Mouse (Mus musculus) lung, postnatal 36 days (tissue): ENCODE results near the gene Gm21954.

Experiments
- DNase-seq: peaks from one replicate; pipeline ENCODE4 v3.0.0; 2022; ENCODE audit warnings: mixed read lengths

Gm21954 gene

DNA sequence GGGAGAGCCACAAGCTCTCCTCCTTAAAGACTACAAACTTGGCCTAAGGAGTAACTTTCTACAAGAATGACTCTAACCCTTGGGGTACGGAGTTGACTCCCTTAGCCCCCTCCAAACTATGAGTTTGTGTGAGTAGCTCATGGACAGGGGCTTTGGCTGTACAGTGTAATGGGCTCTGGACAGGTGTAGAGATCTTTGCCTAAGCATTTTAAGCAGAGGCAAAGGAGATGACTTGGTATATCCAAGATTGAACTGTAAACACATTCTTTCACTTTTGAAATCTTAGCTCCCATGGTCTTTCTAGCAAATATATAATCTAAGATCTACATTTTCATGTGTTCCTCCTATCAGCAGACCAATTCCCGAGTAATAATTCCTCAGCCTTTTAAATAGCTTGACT, at the start of gene Gm21954:
Gene Gm21954, minus strand, starts transcription at position 101 of the 400 bp plus-strand sequence.
- DNase-seq: no peak

DNA sequence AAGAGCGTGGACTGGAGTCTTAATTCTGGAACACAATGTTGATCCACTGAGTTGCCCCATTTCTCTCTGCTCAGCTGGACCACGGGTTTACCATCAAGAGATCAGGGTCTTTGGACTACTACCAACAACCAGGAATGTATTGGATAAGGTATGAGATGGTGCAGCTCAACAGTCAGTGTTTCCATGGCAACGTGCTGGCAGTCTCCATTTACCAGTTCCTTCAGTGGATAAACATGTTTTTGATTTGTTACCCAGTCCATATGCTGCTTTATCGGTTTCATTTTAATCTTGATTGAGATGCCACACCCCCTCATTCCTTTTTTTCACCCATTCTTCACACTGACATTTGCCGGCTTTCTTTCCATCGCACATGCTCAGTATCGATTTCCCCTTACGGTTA, 49.8 kb upstream of the Gm21954 start:
- DNase-seq: no peak

DNA sequence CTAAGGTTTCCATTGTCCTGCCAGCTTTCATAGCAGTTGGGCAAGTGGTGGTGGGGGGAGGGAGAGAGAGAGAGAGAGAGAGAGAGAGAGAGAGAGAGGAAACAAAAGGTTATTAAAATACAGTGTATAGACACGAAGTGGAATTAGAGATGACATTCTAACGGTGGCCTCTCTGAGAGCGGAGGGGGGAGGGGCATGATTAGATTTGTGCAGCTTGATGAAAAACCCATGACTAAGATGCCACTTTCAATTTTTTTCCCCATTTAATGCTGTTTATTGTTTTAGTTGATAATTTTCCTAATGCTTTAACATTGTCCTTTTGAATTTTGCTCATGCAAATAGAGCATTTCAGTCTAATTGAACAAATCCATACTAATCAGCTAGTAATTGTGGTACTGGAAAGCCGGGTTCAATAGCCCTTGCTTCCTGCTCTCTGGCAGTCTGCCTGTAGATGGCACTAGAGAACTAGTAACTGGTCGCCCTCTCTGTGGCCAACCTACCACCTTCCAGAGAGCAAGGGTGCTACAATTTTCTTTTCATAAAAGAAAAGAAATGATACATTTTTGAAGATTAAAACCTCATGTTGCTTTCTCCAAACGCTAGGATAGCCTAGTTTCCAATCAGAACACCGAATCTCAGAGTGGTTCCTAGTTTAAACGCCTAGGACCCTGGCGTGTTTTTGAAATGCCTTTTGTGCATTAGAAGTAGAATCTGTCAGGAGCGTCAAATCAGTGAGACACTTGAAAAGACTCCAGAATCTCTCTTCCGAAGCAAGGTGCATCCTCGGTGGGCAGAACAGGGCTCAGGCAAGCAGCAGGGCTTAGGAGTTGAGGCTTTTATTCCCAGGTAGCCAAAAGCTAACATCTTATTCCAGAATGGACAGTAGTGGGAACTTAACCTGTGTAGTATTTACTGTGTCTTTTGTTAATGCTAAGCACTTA, 48.5 kb upstream of the Gm21954 start:
- DNase-seq: peak; percentile 80

DNA sequence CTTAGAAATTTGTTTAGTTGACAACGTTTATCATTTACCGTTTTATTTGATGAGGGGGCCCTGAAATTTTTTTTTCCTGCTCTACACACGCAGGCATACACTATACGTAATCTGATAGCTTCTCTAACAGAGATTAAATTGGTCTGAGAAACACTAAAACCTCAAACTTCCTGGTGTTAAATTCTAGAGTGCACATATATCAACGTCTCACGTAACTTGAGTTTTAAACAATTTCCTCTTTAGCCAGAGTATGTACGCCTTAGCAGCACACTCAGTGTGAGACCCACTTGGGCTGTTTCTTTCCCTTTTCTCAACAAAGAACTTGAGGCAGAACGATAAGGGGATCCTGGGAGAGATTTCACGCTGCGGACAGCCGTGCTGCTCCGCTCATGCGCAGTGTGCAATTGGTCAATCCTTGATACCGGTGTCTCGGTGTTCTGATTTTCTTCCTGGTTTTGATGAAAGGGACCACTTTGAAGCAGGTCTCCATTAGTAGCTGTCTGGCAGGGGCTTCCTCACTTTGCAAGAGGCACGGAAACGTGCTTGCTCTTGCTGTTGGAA, 45.5 kb upstream of the Gm21954 start:
- DNase-seq: no peak

DNA sequence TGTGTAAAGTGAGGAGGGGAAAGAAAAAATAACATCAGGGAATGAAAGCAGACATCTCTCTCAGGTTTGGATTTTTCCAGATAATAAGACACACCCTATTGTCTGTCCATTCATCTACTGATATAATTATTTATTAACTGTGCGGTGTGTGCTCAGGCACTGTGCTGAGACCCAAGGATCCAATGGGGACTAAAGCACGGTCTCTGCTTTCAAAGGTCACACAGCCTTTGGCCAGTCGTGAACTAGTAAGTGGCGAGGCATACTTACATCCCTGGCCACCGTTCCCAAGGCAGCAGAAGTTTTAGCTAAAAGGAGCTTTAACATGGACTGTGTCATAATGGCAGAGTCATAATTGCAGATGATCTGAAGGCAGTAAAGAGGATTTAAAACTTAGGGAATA, 44.0 kb upstream of the Gm21954 start:
- DNase-seq: no peak

DNA sequence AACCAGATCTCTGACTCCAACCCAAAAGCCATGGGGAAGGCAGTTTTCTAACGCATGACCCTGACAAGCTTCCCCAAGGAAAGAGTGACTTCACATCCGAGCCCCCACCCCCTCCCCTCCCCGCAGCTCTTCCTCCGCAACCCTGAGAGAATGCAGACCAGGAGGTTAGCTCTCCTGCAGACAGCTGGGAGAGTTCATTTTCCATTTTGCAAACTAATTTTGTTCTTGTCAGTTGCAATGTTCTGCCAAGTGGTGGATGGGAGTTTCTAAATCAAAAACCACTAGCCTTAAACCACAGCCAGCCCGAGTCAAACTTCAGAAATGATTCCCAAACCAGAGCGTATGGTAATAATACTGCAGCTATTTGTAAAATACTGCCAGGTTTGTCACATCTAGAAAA, 39.6 kb upstream of the Gm21954 start:
- peak; percentile 9 for DNase-seq

DNA sequence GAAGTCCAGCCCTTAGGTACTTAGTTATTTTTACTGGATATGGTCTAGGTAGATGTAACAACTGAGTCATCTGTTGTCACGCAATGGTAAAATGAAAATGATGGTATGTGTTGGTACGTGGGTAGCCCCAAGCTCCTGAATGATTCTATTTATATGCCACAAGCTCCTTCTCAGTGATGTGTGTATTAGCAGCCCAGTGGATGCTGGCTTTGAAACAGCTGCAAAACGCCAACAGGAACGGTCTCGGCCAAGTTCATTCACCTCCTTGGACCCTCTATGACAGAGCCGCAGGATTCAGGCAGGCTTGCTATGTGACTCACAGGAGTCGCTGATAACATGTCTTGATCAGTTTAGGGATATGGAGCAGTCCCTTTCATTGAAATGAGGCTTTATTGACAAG, 38.2 kb upstream of the Gm21954 start:
- no peak for DNase-seq

DNA sequence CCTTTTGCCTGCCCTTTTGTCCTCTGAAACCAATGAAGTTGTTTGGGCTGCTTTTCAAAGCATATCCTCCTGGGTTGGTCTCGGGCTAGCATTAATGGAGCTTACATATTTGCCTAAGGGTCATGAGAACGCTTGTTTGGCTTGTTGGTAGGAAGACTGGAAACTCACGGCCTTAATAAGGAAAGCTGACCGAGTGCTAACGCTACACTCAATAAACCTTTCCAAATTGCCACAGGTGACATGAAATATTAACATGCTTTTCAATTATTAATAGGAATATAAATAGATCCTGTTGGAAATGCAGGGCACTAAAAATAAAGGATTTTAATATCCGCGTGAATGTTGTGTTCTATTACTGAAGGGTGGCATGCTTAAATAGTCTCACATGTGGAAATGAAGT, 27.3 kb upstream of the Gm21954 start:
- no peak for DNase-seq

DNA sequence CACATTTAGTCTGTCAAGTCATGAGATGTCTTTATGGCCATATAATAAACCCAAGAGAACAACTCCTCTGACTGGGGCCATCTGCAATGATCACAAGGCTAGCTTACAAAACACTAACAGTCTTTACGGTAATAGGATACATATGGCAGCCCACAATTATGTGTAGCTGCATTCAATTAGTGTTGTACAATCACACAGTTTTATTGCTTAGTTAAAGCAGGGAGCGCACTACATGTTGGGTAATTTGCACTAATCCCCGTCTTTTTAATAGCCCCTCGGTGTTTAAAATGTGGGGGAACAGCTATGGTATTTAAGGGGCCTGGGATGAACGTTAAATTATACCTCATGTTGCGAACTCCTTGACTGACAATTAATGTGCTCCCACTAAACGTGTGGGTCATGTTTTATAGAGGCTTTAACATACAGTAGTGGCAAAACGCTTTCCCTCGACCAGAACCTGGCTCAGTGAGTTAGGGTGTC, 24.5 kb upstream of the Gm21954 start:
- no peak for DNase-seq

DNA sequence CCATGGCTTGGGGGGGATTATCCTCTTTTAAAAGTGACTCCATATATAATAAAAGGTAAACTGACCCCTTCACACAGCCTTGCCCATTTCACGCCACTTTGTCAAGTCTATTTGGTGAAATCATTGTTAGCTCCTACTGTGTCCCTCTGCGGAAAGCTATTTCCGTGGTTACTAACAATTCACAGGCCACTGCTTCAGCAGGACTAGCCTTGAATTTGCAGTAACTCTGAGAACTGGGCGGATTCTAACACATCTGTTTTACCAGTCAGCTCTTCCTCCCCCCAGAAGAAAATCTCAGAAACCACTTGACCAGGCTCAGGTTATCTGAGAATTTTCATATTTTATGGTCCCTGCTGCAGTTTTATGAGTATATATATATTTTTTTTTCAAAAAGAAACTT, 23.9 kb upstream of the Gm21954 start:
- no peak for DNase-seq

DNA sequence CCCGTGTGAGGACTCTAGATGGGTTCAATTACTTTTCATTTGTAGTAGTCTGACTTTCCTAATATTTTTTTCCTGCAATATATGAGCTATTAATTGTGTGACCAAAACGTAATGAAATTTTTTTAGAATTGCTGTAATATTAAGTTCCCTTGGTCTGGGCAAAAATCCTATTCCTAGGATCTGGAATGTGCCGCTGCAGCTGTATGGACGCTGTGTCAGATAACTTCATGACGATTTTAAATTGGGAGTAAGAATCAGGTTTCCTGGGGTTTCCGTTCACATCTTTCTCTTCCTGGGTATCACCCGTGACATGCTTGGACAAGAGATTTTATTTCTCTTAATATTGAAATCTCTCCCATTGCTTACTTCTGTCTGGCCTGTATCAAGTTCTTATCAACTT, 23.2 kb upstream of the Gm21954 start:
- DNase-seq: no peak

DNA sequence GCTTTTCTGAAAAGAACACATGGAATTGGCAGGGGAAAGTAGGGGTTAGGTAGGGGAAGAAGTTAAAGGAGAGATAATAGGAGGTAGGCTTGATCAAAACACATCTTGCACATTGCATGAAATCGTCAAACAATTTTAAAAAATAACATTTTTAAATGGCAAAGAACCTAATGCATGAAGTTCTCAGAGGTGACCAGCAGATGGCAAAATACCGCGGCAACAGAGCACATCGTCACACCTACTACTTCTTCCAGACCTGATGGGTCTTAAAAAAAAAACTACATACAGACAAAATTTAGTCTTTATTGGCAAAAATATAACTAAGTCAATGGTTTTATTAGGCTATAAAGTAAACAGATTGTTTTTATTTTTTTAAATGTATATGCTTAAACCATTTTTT, 22.3 kb upstream of the Gm21954 start:
- DNase-seq: no peak

DNA sequence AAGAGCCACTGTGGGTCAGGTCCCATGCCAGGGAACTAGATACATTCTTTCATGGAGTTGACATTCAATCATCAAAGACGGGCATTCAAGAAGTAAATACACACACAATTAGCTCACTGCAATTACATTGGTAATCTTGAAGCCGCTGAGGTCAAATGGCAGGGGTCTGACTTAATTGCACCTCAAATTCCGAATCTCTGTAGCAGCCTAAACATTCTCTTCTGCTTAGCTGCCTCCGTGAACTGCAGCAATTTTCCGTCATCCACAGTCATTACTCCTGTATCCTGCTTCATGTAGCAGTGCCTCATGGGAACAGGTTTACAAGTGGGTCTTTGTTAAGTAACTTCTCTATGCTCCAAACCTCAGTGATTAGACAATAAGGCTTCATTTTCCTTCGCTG, 20.0 kb upstream of the Gm21954 start:
- no peak for DNase-seq

DNA sequence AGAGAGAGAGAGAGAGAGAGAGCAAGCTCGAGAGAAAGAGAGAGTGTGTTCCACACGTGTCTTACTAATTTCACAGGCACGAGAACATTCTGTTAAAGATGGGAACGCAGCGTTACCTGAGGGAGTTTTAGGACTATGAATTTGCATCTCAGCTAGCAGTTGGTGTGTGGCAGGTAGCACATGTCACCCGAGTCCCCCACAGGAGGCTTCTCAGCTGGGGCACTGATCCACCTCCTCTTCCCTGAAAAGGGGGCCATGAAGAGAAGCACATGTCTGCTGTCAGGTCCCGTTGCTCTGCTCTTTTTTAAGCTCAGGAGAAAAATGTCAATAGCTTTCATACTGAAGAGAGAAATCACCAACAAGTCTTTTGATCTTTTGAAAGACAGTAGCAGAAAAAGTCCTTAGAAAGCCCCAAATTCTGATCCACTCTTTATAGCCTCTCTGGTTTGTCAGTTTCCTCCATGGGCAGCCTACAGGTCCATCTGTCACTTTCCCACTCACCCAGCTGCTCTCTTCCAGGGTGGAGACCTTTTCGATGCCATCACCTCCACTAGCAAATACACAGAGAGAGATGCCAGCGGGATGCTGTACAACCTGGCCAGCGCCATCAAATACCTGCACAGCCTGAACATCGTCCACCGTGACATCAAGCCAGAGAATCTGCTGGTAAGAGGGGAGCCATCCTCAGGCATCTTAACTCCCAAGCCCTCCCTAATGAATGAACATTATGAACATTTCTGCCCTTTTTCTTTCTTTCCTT, 17.4 kb upstream of the Gm21954 start:
- DNase-seq: no peak

DNA sequence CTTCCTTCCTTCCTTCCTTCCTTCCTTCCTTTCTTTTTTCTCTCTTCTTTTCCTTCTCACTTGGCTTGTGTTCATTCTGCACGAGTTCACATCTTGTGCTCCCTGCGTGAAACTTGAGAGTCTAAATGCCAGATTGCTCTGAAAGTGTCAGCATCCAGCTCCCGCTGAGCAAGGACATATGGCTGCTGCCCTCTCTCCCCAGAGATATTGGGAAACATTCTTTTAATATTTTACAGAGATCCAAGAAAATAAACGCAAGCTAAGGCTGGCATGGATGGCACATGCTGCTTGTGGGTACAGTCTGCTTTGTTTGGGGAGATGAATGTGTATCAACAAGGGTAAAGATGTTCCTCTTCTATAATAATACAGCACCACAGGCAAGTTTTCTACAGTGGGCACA, 11.3 kb upstream of the Gm21954 start:
- DNase-seq: no peak

DNA sequence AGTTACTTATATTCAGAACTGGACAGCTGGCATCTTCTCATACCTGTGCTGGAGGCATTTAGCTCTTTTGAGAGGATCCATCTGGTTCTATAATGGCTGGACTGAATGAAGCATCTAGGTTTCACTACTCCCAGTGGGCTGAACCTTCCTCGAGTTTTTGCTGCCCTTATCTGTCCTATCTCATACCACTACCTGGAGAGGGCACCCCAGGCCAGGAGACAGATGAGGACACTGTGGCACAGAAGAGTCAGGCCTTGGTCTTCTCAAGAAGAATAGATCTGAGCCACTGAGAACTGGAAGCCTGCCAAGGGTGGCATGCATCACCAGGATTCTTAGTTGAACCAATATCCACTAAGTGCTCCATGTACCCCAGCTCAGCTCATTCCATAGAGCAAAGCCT, 9.1 kb upstream of the Gm21954 start:
- no peak for DNase-seq

DNA sequence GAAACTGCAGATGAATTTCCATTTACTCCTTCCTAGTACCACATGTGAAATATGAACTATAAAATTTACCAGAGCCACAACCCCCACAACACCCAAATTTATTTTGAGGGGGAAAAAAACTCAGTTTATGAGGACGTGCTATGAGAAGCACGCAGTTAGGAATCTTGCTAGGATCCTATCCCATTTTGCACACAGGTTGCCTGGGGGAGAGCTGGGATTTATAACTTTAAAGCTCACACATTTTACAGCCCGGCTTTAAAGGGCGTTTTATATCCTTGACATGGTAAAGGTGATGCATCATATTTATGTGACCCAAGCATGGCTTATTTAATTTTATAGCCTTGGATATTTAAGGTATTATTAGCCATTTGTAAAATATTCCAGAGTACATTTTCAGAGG, 7.3 kb upstream of the Gm21954 start:
- DNase-seq: no peak

DNA sequence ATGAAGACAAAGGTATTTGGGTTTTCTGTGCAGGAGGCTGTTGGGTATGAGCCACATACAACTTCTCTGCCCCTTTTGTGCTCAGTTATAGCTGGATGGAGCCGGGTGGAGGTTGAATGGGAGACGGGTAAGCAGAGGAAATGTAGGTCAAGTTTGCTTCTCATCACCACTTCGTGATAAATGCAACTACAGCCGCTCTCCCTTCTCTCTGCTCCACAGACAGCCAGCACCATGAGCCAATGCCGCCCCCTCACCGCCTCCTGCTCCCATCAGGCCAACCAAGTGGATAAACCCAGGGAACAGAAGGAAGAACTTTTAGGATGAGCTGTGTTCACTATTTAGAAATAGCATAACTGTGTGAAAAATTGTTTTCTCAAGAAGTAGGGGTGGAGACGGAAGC, 4.7 kb upstream of the Gm21954 start:
- no peak for DNase-seq

DNA sequence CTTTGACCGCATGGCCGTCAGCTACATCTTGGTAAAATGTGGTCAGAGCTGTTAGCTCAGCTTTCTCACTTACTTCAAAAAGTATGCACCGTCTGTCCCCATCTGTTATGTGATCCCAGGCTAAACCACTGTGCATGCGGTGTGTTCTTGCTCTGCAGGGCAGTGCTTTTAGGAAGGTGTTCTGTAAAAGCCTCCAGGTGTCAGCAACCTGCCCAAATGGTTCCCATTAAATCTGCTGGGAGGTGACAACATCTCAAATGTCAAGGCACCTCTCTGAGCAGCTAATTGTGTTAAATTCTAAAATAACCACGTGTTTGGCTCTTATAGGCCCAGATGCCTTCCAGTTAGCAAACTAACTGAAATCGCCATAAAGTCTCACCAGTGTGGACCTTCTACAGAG, 1.1 kb upstream of the Gm21954 start:
- DNase-seq: no peak

DNA sequence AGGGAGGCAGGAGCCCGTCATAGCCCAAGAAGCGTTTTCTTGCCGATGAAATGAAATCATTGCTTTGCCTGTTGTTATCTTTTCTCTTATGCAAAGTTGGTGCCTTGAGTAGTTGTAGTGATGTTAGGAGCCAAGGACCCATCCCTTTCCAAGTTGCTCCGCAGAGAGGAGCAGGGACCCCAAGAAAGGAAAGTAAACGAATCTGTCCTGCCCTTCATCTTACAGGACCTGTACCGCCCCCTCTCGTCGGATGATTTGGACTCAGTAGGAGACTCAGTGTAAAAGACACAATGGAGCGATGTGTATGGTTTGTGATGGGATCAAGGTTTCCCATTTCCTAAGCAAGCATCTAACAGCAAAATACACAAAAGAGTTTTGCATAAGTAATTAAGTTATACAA, 5.7 kb downstream of the Gm21954 start:
- no peak for DNase-seq

DNA sequence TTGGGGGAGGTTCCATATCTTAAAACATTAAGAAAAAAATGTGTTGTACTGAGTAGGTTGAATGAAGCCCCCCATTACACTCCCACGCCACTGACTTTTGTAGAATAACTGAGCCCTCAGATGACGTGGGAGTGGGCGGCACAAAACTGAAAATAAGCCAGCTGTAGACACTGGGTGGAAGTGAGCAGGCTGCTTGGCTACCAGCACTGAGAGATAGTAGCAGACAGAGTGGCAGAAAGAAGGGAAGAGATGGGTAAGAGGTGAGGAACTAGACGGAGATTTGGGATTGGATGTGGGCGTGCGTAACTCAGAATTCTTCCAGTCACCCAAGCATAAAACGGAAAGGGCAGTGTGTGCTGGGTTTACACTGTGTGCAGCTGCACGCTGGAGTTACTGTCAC, 6.2 kb downstream of the Gm21954 start:
- no peak for DNase-seq

DNA sequence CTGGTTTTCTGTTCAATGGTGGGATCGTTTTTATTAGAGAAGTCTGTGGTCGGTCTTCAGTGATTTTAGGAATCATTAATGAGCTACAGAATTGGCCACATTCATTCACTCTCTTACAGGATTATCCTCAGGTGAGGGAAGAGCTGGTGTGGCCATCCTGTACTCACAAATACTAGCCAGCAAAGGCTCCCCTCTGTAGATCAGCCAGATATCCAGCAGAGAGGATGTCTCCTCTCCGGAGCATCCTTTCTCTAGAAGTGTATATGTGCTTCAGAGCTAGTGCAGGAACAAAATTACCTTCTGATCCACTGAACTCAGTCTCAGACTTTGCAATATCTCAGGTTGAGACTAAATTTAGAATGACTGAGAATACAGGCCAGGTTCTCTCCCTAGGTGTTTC, 7.8 kb downstream of the Gm21954 start:
- no peak for DNase-seq

DNA sequence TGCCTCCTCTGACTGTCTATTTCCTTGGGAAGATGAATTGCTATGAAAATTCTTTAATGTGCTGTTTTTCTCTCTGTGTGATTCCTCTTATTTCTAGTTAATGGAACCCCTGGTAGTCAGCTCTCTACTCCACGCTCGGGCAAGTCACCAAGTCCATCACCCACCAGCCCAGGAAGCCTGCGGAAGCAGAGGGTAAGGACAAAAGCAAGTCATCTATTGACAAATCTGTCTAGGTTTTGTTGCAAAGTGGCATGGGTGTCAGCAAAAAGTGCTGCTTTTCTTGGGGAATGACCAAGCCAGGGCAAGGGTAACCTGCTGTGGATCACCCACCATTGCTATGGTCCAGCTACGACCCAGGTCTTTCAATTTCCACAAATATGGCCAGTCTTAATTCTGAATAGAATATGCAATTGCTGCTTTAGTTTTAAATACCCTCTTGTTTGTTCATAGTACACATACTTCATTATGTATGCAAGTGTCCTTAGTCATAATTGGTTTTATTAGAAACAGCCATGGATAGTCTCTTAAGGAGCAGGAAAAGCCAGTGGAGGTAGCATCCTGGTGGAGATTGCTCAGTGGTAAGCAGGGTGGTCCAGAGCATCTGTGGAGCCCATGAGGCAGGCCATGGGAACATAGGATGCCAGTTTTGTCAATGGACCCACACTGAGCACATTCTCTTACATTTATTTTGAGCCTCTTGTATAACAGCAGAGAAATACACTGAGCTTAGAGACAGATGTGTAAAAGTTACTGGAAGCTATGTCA, 8.9 kb downstream of the Gm21954 start:
- no peak for DNase-seq
